Mouse (Mus musculus): ENCODE results near the gene Zic2.

Zic2 gene

DNA sequence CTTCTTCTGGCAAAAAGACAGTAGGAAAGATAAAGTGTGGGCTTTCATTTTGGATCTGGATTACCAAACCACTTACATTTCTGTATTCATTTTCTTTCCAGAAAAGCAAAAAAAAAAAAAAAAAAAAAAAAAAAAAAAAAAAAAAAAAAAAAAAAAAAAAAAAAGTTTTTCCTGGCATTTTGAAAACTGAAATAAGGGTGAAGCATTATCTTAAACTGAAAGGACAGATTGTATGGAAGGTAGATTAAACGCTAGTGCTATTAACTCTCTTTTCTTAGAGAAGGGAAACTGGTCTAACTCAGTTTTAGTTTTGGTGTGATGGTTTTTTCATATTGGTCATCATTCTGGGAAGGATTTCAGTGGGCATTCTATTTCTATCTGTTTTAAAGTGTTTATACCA is 16.8 kb downstream of the Zic2 start:
- no peak for TF ChIP-seq GATA4 (IDR thresholded peaks at IDR 0.05; ENCODE audit: insufficient replicate concordance, low read length)

- TF ChIP-seq GATA4 (IDR thresholded peaks at IDR 0.05; ENCODE audit: insufficient replicate concordance, low read length) = no peak
Measured at GRCm38 (mm10) chr14:122509058-122509457, 33.8 kb downstream of the Zic2 start.

DNA sequence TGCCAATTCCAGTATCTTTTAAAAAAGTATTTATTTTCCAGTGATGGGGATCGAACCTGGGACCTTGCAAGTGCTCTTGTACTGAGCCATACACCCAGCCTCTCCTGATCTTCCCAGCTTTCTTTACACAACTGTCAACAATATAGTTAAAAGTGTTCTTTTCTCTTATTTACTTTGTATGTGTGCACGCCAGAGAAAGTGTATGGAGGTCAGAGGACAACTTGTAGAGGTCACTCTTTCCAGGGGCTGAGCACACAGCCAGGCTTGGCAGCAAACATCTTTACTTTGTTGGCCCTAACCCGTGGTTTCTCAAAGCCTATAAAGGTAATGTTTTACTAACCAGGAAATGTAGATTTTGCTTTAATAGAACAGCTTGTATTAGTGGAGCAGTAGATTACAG is 36.3 kb downstream of the Zic2 start:
- no peak for TF ChIP-seq GATA4 (IDR thresholded peaks at IDR 0.05; ENCODE audit: insufficient replicate concordance, low read length)

DNA sequence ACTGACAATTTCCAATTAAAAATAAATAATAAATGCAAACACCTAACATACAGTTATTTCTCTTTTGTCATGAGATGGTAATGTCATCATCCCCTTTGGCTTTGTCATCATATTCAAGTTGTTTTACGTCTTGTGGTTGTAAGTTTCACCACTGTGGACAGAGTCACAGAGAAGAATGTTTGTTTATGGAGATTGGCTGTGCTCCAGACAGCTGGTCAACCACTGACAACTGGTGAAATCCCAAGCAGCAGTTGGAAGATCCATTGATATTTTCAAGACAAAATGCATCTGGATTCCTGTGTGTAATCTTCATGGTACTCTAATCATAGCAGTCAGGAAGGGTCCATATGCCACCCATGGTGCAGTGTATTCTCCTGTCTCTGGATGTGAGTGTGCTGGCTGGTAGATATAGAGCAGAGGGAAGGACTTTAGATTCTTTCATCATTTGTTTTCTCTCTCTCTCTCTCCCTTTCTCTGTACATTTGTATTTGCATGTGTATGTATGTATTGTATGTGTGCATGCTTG is 38.3 kb downstream of the Zic2 start:
- TF ChIP-seq GATA4 (IDR thresholded peaks at IDR 0.05; ENCODE audit: insufficient replicate concordance, low read length) = no peak

GRCm38 (mm10) chr14:122528475-122528874 is 53.2 kb downstream of the Zic2 start:
- TF ChIP-seq GATA4 (IDR thresholded peaks at IDR 0.05; ENCODE audit: insufficient replicate concordance, low read length) = no peak
